Mouse (Mus musculus) gastrocnemius, postnatal 10 days (tissue): Measurements from ENCODE around the gene 1700001K19Rik. TPM values are rescaled to one million over a fixed set of nuclear protein-coding genes. Genes with fewer than 3 reads are reported as not detected.
"Not testable (repeated sequence)": the region's sequence is repeated elsewhere in the genome, so short reads cannot be mapped to it uniquely, and the experiment has no call there.

ENCODE experiments used
- DNase-seq: peaks from one replicate; pipeline ENCODE4 v3.0.0; 2021; ENCODE audit warnings: mixed read lengths
- microRNA-seq, 2 experiments: library from miRNA; unstranded; fragments of <30 nt; microRNA quantifications; one replicate each; pipeline ENCODE4 v1.2.0; 2021
- total RNA-seq, 2 experiments: library from RNA; stranded (reverse); gene quantifications; 2 replicates each; pipeline ENCODE4 v1.2.3; 2021

Gene 1700001K19Rik
- total RNA-seq, 2 experiments from 2014 or later: not detected

DNA sequence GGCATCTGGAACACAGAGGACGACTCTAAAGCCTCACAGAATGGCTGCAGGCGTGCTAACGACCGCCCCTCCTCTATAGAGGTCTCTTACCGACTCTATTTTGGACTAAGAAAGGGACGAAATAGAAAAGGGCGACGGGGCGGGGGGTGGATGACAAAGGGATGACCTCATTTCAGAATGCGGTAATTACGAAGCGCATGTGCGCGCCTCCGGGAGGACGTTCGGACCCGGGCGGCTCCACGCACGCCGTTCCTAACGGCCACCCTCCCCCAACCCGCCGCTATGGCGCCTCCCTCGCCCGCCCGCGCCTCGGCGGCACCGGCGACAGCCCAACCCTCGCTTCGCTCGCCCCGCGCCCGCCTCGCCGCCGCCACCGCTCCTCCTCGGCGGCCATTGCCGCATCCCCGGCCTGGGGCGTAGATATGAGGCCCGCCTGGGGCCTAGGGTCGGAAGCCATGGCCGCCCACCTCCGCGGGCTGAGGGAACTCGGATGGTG, 13.3 kb upstream of the 1700001K19Rik start:
- DNase-seq: peak; percentile 50

DNA sequence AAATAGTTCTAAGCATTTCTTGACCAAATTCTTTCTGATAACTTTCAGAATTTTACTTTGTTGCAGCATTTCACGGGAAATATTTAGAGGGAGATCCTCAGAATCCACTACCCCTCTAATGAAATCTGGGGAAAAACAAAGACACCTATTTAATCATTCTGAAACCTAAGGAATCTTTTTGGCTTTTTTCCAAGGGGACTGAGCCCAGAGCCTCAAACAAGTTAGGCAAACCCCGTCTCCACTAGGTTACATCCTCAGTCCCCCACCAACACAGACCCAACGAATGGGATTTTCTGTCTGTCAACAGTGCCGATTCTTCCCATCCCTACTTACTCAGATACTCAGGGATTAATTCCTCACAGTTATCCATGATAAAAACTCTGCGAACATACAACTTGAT, 11.0 kb upstream of the 1700001K19Rik start:
- not testable (repeated sequence) for DNase-seq

DNA sequence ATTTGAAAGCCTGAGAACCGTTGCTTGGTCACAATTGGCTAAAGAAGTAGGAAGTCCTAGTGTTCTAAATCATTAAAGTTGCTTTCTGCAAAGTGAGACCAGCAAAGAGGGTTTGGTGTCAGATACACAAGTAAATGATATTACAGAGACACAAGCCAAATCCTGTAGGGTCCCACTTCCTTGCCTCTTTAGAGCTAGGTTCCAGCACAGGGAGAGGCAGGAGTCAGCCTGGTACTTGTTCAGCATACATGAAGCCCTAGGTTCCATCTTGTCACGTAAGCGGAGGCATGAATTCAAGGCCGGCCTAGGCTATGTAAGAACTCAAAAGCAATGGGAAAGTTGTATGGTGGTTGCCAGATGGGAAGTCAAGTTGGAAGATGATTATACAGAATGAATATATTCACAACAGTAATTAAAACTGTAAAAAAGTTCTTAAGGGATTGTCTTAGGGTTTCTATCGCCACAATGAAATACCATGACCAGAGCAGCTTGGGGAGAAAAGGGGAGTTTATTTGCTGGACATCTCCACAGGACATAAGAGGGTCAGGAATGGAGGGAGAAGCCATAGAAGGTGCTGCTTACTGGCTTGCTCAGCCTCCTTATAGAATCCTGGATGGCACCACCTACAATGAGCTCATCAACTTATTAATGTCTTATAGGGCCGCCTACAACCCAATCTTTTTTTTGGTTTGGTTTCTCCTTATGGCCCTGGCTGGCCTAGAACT, 7.7 kb upstream of the 1700001K19Rik start:
- no peak for DNase-seq

DNA sequence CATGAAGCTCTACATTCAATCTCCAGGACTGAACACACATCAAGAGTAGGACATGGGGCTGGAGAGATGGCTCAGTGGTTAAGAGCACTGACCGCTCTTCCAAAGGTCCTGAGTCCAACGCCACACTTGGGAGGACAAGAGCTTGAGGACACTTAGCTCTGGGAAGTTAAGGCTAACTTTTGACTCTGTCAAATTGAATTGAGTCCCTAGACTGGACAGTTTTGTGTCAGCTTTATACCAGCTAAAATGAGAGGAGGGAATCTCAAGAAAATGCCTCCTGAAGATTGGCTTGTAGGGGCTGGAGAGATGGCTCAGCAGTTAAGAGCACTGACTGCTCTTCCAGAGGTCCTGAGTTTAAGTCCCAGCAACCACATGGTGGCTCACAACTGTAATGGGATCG, 6.5 kb upstream of the 1700001K19Rik start:
- DNase-seq: not testable (repeated sequence)

DNA sequence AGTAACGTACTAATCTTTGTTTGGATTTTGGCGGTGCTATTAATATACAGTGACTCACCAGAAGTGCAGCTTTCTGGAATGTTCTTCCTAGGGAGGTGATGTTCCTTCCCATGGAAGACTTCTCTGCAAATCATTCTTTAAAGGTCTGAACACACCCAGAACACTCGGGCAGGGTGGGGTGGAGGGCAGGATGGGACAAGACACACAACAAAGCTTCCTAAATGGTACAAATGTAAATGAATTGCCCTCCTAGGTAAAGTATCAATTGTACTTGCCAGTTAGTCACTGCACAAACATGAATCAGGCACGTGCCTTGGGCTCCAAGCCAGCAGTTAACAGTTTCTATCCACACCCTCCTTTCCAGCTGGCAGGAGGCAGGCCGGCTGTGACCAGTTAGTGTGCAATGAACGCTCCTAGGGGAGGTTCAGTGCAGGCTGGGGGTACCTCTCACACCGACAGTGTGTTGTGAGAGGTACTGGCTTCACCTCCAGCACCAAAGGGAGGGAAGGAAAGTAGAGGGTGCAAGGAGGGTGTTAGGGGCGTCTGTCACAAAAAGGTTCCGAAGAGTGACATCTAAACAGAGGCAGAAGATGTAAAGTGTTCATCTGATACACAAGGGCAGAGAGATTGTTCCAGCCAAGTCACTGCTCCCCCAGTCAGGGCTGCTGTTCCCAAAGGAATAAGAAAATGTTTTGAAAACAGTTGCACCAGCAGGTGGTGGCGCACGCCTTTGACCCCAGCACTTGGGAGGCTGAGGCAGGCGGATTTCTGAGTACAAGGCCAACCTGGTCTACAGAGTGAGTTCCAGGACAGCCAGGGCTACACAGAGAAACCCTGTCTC, 5.7 kb upstream of the 1700001K19Rik start:
- DNase-seq: peak; percentile 27

DNA sequence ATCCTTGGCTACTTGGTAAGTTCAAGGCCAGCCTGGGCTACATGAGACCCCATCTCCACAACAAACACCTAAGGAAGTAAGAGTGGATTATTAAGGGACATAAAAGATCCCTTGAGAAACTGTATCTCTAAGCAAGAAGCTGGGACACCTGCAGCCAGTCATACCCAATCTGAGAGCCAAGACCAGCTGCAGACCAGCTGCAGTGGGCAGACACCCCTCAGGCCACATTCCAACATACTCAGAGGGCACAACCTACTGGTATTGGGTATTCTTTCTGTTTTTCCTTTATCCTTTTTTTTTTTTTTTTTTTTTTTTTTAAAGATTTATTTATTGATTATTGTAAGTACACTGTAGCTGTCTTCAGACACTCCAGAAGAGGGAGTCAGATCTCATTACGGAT, 1.2 kb upstream of the 1700001K19Rik start:
- DNase-seq: no peak

DNA sequence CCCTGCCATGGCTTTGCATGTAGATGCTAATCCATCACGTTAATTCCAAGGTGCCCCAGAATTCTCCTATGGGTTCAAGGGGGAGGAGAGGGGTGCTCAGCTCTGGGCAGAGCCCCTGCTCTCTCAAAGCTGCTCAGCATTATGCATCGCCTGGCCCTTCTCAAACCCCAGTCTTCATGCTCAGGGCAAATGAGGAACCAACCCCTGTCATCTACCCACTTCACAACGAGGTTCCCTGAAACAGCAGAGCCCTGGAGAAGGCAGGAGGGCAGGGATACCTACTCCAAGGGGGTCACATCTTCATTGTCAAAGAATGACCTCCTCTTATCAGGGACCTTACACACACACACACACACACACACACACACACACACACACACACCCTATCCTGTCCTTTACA, 541 bp downstream of the 1700001K19Rik start:
- DNase-seq: no peak

DNA sequence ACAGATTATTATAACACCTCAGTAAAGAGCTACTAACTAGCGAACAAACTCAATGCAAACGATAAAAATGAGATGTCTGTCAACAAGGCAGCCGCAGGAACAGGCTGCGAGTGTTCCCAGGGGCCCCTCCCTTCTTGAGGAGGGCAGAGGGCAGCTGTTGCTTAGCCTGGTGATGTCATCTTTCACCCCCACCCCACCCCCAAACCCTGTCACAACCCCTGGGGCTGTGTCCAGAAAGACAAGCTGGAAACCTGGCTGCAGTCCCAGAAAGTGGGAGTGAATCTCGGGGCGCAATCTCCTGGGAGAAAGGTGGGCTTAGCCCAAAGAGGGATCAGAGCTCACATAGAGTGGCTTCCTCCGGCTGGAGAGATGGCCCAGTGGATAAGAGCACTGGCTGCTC, 1.2 kb downstream of the 1700001K19Rik start:
- DNase-seq: no peak

DNA sequence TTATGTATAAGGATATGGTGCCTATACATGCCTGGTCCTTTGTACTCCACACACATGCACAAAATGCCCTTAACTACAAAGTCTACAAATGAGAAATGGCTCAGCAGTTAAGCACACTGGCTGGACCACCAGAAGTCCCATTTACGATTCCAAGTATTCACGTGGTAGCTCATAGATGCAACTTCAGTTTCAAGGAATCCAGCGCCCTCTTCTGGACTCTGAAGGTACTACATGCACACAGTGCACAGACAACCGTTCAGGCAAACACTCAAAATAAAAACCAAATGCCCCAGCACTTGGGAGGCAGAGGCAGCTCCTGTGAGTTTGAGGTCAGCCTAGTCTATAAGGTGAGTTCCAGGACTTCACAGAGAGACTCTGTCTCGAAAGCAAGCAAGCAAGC, 8.2 kb downstream of the 1700001K19Rik start:
- no peak for DNase-seq

DNA sequence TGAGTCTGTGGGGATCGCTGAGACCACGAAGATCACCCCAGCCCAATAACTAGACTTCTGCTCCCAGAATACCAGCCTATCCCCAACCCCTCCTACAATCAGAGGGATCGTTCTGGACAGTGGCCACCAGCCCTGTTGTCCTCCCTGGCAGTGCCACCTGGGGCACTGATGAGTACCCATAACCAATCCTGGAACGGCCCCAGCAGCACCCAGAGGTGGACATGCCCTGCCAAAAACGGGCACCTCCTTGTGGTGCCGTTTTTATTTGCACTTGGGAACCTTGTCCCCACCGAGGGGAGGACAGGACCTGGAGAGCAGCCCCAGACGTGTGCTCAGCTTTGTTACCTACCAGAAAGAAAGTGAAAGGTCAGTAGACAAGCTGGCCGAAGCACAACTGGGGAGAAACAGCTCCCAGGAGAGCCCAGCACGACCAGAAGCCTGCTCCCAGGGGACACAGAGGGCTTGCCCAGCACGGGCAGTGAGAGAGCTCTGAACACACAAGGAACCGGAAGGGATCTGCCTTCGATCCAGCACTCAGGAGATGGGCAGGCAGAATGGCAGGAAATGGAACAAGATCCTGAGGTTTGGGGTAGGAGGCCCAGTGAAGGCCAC, 14.8 kb downstream of the 1700001K19Rik start:
- peak; percentile 34 for DNase-seq

DNA sequence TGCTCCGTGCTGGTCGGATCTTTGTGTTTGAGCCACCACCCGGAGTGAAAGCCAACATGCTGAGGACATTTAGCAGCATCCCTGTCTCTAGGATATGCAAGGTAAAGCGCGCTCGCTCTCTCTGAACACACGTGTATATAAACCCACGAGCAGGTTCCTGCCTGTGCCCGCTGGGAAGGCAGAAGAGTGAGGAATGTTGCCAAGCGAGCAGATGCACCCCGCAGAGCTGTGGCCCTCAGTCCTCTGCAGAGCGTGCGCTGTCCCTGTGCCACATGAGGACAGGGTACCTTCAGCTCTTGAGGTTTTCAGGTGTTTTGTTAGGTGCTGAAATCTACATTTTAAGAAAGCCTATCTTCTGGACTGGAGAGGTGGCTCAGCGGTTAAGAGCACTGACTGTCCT, 20.7 kb downstream of the 1700001K19Rik start:
- no peak for DNase-seq

DNA sequence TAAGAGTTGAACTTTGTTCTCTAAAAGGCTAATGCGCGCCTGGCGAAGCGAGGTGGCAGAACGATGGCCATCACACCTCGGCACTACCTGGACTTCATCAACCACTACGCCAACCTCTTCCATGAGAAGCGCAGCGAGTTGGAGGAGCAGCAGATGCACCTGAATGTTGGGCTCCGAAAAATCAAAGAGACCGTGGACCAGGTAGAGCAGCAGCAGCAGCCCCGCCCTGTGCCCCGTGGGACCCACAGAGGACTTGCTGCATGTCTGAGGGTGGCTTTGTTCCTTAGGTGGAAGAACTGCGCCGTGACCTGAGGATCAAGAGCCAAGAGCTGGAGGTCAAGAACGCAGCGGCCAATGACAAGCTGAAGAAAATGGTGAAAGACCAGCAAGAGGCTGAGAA, 31.0 kb downstream of the 1700001K19Rik start:
- no peak for DNase-seq

DNA sequence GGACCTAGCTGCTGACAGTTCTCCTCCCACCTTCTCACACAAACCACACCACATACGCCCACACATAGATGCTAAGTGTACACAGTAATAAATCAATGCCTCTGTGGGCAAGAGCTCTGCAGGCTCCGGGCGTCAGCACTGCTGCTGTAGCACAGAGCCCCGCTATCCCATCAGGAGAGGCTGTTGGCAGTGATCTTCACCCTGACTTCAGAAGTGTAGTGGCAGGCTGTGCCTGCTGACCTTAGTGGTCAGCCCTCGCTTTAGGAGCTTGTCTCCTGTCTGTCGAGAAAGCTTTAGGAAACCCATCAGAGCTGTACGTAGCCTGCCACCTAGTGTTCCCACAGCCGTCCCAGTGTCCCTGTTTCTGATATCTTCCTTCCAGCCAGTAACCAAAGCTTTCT, 32.2 kb downstream of the 1700001K19Rik start:
- DNase-seq: no peak

DNA sequence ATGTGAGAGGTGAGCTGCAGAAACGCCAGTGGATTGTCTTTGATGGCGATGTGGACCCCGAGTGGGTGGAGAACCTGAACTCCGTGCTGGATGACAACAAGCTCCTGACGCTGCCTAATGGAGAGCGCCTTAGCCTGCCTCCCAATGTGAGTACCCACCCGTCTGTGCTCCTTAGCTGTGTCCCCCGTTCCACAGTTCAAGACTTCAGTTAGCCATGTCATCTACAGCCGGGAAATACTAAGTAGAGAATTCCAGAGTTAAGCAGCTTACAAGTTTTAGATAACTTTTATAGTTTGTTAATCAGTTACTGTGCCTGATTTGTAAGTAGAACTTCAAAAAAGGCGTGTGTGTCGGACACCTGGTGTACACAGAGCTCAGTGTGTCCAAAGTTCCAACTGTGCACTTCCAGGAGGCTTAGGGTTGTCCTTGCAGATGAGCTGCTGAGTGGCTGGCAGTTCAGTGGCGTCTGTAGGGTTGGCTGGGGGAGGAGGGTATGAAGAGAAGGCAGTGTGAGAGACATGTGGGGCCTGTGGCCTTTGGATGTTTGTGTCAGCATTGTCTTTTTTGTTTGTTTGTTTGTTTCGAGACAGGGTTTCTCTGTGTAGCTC, 44.8 kb downstream of the 1700001K19Rik start:
- DNase-seq: no peak

DNA sequence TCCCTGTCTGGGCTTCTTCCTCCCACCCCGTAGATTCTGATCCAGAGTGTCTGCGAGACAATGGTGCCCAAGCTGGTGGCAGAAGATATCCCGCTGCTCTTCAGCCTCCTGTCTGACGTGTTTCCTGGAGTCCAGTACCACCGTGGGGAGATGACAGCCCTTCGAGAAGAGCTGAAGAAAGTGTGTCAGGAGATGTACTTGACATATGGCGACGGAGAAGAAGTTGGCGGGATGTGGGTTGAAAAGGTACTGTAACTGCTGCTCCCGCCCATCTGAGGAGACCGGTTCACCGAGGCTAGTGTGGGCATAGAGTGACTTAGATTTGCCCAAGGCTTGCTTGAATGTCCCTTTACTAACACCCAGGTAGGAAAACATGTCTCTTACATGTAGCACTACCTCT, 46.1 kb downstream of the 1700001K19Rik start:
- no peak for DNase-seq

DNA sequence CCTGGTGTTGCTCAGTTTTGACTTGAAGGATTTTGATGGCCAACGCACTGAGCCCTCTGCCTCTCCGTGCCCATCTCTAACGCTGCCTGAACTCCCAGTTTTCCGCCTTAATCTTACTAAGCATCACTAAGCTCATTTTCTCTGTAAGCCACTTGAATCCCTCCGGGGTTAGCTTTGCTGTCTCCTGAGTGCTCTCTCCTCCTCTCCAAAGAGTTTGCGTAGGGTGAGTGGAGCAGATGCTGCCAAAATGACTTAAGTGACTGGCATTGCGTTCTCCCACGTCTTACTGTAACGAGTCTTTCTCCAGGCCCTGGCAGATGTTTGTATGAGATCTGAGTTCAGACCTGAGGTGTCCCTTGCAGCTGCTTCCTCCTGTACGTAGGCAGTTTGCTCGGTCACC, 52.4 kb downstream of the 1700001K19Rik start:
- no peak for DNase-seq

Small RNA genes within 50 kb of the gene (microRNA-seq; reads per million reads assigned to microRNA genes)
- 0 reads per million in 2 experiments for gene Gm27299

Other genes starting within 250 kb of the 1700001K19Rik start
- 10 to 100 TPM; 69.5 to 75.7 TPM for gene Ppp2r5c, start 235.5 kb downstream of the 1700001K19Rik start, total RNA-seq
- 10 to 100 TPM; 76.8 to 92.3 TPM for gene Dync1h1, start 81.2 kb downstream of the 1700001K19Rik start, total RNA-seq
- 10 to 100 TPM; 63.8 to 80.1 TPM for gene Hsp90aa1, start 20.1 kb upstream of the 1700001K19Rik start, total RNA-seq
- gene Wdr20, start 55.3 kb upstream of the 1700001K19Rik start, total RNA-seq: 10 to 100 TPM; 20.5 TPM
- gene Mok, start 158.3 kb upstream of the 1700001K19Rik start, total RNA-seq: under 1 TPM; 0.21 to 0.25 TPM
- 1 to 10 TPM; 5.0 to 6.4 TPM for gene Zfp839, start 167.6 kb upstream of the 1700001K19Rik start, total RNA-seq
- 10 to 100 TPM; 33.0 to 34.6 TPM for gene Cinp, start 206.5 kb upstream of the 1700001K19Rik start, total RNA-seq
- gene Tecpr2, start 206.6 kb upstream of the 1700001K19Rik start, total RNA-seq: 1 to 10 TPM; 2.6 to 3.3 TPM